Mouse (Mus musculus) E14TG2a.4 (cell line): ENCODE measurements around the gene 2310061I04Rik.

ENCODE experiments used
- CTCF ChIP-seq: conservative IDR thresholded peaks from 2 replicates; pipeline ENCODE4 v1.5.1; 2014; ENCODE audit warnings: low read length
- NANOG ChIP-seq: IDR thresholded peaks from 2 replicates; pipeline ENCODE4 v1.6.1; 2014; ENCODE audit warnings: borderline replicate concordance, low read length, mixed read lengths
- POU5F1 ChIP-seq: IDR thresholded peaks from 2 replicates; pipeline ENCODE4 v1.6.1; 2014; ENCODE audit warnings: low read length, borderline replicate concordance

DNA sequence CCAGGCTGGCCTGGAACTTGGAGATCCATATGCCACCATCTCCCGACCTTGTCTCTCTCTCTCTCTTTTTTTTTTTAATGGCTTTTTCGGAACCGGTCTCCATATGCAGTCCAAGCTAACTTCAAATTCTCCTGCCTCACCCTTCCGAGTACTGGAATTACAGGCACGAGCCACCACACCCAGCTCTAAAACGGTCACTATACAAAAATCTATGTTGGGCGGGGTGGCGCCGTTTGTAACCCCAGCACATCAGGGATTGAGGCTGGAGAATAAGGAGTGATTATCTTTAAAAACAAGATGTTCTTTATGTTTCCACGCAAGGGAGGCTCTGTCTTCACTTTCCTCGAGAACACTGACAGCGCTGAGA lies 36.4 kb downstream of the 2310061I04Rik start:
- TF ChIP-seq CTCF (no peak), POU5F1 (no peak), NANOG (no peak)
